Mouse (Mus musculus) thymus, adult 2 months (tissue): ENCODE results near the gene Col4a2. TPM values are rescaled to one million over a fixed set of nuclear protein-coding genes. Genes with fewer than 3 reads are reported as not detected.

ENCODE experiments used
- DNase-seq: peaks from one replicate; pipeline ENCODE4 v3.0.0; 2021
- H3K27ac ChIP-seq: fragments of 200-500 bp; 2 replicates; pipeline ENCODE4 v1.5.1; 2012; ENCODE audit warnings: low read length, control low read depth; ENCODE audit not compliant: control insufficient read depth, insufficient read depth
- H3K27me3 ChIP-seq: fragments of 200-500 bp; 2 replicates; pipeline ENCODE4 v1.6.1; 2012; ENCODE audit warnings: mild to moderate bottlenecking, low read length, moderate library complexity, mixed read lengths; ENCODE audit not compliant: control insufficient read depth, insufficient read depth
- H3K36me3 ChIP-seq: fragments of 200-500 bp; 2 replicates; pipeline ENCODE4 v1.6.1; 2012; ENCODE audit warnings: mild to moderate bottlenecking, low read length, moderate library complexity; ENCODE audit not compliant: control insufficient read depth, insufficient read depth
- H3K4me1 ChIP-seq: fragments of 200-500 bp; replicated peaks from 2 replicates; pipeline ENCODE4 v1.6.1; 2012; ENCODE audit warnings: low read length; ENCODE audit not compliant: control insufficient read depth, insufficient read depth
- H3K4me3 ChIP-seq: fragments of 200-500 bp; 2 replicates; pipeline ENCODE4 v1.5.1; 2012; ENCODE audit warnings: mild to moderate bottlenecking, low read length, control low read depth, moderate library complexity; ENCODE audit not compliant: control insufficient read depth, insufficient read depth
- CTCF ChIP-seq: fragments of 200-500 bp; IDR thresholded peaks from 2 replicates; pipeline ENCODE4 v1.5.1; 2012; ENCODE audit warnings: mild to moderate bottlenecking, control low read depth, low read length, moderate library complexity, borderline replicate concordance; ENCODE audit not compliant: control insufficient read depth, poor library complexity, insufficient read depth; ENCODE audit errors: extremely low read depth
- POLR2A ChIP-seq: fragments of 200-500 bp; IDR thresholded peaks from 2 replicates; pipeline ENCODE4 v1.6.1; 2012; ENCODE audit warnings: mild to moderate bottlenecking, low read length, control low read depth, moderate library complexity; ENCODE audit not compliant: control insufficient read depth, poor library complexity, insufficient read depth; ENCODE audit errors: extremely low read depth
- WGBS: fragments of 180-500 bp; shearing (Covaris S2); methylation state at CpG from one replicate; pipeline ENCODE4 v1.1.7; 2018; 5-methylcytosine and 5-hydroxymethylcytosine counted together
- polyA plus RNA-seq: library from polyadenylated mRNA; depleted of rRNA; stranded (reverse); fragments of >200 nt; gene quantifications from 2 replicates; pipeline ENCODE4 v1.2.3, GENCODE M21; 2012

Gene Col4a2
- polyA plus RNA-seq, 1 experiment: 25.7 TPM

DNA sequence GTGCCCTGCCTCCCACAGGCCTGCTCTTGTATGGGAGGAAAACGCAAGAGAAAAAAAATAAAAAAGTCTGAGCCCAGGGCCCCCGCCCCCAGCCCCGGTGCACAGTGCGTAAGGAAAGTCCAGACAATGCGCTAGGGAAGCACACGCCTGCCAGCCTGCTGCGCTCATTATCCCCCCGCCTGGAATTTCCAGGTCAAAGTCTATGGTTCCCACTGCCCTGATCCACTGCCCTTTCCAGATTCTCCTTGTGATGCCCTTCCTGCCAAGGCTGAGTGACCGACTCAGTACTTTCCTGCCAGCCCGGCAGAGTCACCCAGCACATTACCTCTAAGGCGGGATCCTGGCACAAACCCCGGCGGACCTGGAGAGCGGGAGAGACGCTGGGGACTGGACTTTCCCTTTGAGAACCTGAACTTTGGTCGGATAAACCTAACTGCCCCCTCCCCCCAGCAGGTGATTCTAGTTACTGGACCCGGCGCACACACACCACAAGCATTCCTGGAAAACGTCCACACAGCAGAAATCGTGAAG is 33.2 kb upstream of the Col4a2 start:
- no peak overlapping the region for H3K27ac ChIP-seq
- H3K4me3 ChIP-seq: no peak overlapping the region
- 58% methylated on average over 20 of the region's 20 CpGs for WGBS
- H3K36me3 ChIP-seq: no peaks in the 10 kb centered on the region
- no peaks in the 10 kb centered on the region for H3K27me3 ChIP-seq
- DNase-seq: no peak
- H3K4me1 ChIP-seq: peaks cover 12% of the 10 kb centered on the region
- TF ChIP-seq POLR2A (no peak), CTCF (no peak)

- WGBS: 95% methylated on average over 10 of the region's 10 CpGs
- DNase-seq: no peak
- Histone ChIP-seq H3K4me1 (peaks cover 10% of the 10 kb centered on the region), H3K27ac (no peak overlapping the region), H3K4me3 (no peak overlapping the region), H3K36me3 (no peaks in the 10 kb centered on the region), H3K27me3 (no peaks in the 10 kb centered on the region)
- no peak for TF ChIP-seq CTCF
- no peak for TF ChIP-seq POLR2A
Observed at GRCm38 (mm10) chr8:11280721-11281268, 31.8 kb upstream of the Col4a2 start.

- H3K4me1 ChIP-seq: peaks cover 8% of the 10 kb centered on the region
Observed at GRCm38 (mm10) chr8:11282139-11282538, 30.5 kb upstream of the Col4a2 start.

DNA sequence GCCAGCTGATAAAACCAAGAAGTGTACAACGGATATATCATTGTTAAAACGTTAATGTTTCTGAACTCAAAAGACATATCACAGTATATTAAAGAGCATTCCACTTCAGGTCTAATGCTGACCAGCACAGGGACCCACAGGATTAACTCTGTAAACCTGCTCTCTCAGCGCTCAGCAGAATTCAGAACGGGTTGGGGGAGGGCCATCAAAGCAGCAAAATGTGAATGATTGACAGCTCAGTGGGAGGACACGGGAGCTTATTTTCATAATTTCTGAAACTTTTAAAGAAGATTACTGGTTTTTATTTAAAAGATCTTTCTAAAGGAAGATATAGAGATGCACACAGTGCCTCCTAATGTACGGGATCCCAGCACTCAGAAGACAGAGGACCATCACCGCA is 29.9 kb upstream of the Col4a2 start:
- no peak for DNase-seq
- H3K4me3 ChIP-seq: no peak overlapping the region
- peaks cover 6% of the 10 kb centered on the region for H3K4me1 ChIP-seq
- TF ChIP-seq CTCF: no peak
- TF ChIP-seq POLR2A: no peak
- H3K36me3 ChIP-seq: no peaks in the 10 kb centered on the region
- no peak overlapping the region for H3K27ac ChIP-seq
- 86% methylated on average over 7 of the region's 7 CpGs for WGBS
- H3K27me3 ChIP-seq: no peaks in the 10 kb centered on the region

More at GRCm38 (mm10) chr8:11282139-11282538, 30.5 kb upstream of the Col4a2 start:
- Histone ChIP-seq H3K36me3 (no peaks in the 10 kb centered on the region), H3K27ac (no peak overlapping the region), H3K4me3 (no peak overlapping the region), H3K27me3 (no peaks in the 10 kb centered on the region)
- 53% methylated on average over 10 of the region's 10 CpGs for WGBS
- TF ChIP-seq POLR2A (no peak), CTCF (no peak)
- no peak for DNase-seq

DNA sequence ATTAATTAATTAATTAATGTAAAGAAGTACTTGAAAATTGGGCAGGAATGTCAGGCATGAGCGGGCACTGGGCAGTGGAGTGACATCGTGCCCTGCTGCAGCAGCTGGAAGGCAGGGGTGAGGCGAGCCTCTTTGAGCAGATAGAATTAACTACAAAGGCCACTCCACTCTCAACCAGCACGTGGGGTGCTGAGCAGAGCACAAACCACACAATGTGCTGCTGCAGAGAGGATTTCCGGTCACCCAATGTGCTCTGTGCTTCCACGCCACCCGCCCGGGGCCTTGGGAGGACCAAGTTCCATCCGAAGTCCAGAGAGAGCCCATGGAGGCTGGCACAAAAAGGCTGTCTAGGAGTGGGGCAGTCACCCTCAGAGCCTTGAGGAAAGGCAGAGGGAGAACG is 29.4 kb upstream of the Col4a2 start:
- no peaks in the 10 kb centered on the region for H3K27me3 ChIP-seq
- 29% methylated on average over 10 of the region's 10 CpGs for WGBS
- H3K4me1 ChIP-seq: peaks cover under 1% of the 10 kb centered on the region; the same call in 1 of the 2 replicates
- DNase-seq: no peak
- no peak overlapping the region for H3K27ac ChIP-seq
- H3K36me3 ChIP-seq: no peaks in the 10 kb centered on the region
- H3K4me3 ChIP-seq: no peak overlapping the region
- no peak for TF ChIP-seq CTCF
- TF ChIP-seq POLR2A: no peak

DNA sequence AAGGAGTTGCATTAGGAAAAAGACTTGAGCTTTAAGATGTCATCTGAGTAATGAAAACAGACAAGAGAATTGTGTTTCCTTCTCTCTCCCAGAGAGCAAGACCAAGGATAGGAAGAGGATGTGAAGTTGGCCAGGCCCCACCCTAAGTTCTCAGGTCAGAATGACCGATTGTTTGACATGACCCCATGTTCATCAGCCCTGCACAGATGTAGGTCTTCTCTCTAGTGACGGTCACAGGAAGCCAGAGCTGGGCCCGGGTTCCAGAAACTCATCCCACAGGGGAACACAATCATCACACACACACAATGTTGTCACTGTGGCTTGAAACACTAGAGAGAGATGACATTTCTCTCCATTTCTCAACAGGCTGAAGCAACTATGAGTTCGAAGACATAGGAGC is 27.2 kb upstream of the Col4a2 start:
- H3K4me1 ChIP-seq: no peaks in the 10 kb centered on the region
- DNase-seq: no peak
- no peak for TF ChIP-seq POLR2A
- TF ChIP-seq CTCF: no peak
- H3K4me3 ChIP-seq: no peak overlapping the region
- H3K27me3 ChIP-seq: no peaks in the 10 kb centered on the region
- H3K36me3 ChIP-seq: no peaks in the 10 kb centered on the region
- no peak overlapping the region for H3K27ac ChIP-seq
- WGBS: 87% methylated on average over 4 of the region's 4 CpGs

- Histone ChIP-seq H3K27me3 (no peaks in the 10 kb centered on the region), H3K4me3 (no peak overlapping the region), H3K27ac (no peak overlapping the region), H3K4me1 (no peaks in the 10 kb centered on the region), H3K36me3 (no peaks in the 10 kb centered on the region)
- no peak for TF ChIP-seq CTCF
- TF ChIP-seq POLR2A: no peak
- DNase-seq: no peak
- WGBS: 88% methylated on average over 3 of the region's 3 CpGs
Observed at GRCm38 (mm10) chr8:11287139-11287538, 25.5 kb upstream of the Col4a2 start.
